In the genomic region with DNA sequence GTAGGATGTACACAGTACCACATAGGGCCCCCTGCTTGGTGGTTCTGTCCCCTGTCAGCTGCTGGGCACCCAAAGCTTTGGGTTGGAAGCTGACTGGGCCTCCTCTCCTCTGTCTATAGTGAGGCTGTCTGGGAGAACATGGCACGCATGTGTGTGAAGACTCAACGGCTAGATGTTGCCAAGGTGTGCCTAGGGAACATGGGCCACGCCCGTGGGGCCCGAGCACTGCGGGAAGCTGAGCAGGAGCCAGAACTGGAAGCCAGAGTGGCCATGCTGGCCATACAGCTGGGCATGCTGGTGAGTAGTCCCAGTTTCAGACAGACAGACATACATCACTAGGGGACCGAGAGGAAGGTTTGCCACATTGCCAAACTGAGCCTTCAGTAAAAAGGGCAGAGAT, we compare ENCODE assay signal across 32 mouse cellular contexts. TPM values are rescaled to one million over a fixed set of nuclear protein-coding genes. Genes with fewer than 3 reads are reported as not detected.
DNase-seq lines count a peak whose midpoint lies in the region; ATAC-seq and TF ChIP-seq lines count a peak whose summit lies in the region.
"Had no signal": no experiment of that assay in that cellular context is flagged by ENCODE, and none has a peak within 500 bp of the region (broad histone marks: within the 10 kb centered on the region; RNA-seq: fewer than 3 reads in every experiment).

No protein-coding gene starts in this region.

- DNase-seq in spleen, postnatal 10 days (ENCODE audit: low spot score in 2 of 2), result peak; percentile 47 to 51
- no peak for DNase-seq in spleen, postnatal 14 days (ENCODE audit: low spot score in 2 of 2)
- DNase-seq in liver, embryonic 13.5 days, result no peak
- DNase-seq in stomach, postnatal 0 days (ENCODE audit: low spot score), result peak; percentile 45
- no peak for DNase-seq in right cerebral cortex, postnatal 10 days (ENCODE audit: low spot score in 2 of 2)
- DNase-seq: adrenal gland, postnatal 14 days; cerebellum, adult 2 months; cerebellum, postnatal 25 days; gastrocnemius, postnatal 36 days; heart, adult 18-20 months; kidney, adult 11 months; kidney, postnatal 25 days; lung, adult 2 months; lung, postnatal 10 days; midbrain, embryonic 14.5 days; retina, postnatal 1 day; right cerebral cortex, postnatal 25 days; thymus, postnatal 14 days had no signal

- 44% methylated on average over 7 of the region's 7 CpGs for WGBS in liver, embryonic 13.5 days (ENCODE audit: insufficient replicate concordance)
- WGBS in stomach, postnatal 0 days, result 71% methylated on average over 7 of the region's 7 CpGs
- WGBS in hindbrain, embryonic 16.5 days, result 93% methylated on average over 7 of the region's 7 CpGs

- ATAC-seq in erythroid progenitor cell, adult 5-6 weeks (replicated peaks; ENCODE audit: low FRiP score, poor library complexity, severe bottlenecking), result peak; percentile 62
- peak; percentile 53 for ATAC-seq in liver, embryonic 13.5 days (ENCODE audit: low read depth)
- no peak for ATAC-seq in stomach, postnatal 0 days (ENCODE audit: low FRiP score, low TSS enrichment)
- no peak for ATAC-seq in hindbrain, embryonic 16.5 days
- ATAC-seq: CD4-positive, CD25-positive, alpha-beta regulatory T cell, adult 4 months; forebrain, embryonic 13.5 days; inflammation-experienced regulatory T-cells, adult 6 months had no signal

- H3K9me3 ChIP-seq in liver, embryonic 13.5 days (replicated peaks), result no peaks in the 10 kb centered on the region
- no peaks in the 10 kb centered on the region for H3K9me3 ChIP-seq in stomach, postnatal 0 days (ENCODE audit: control insufficient read depth, low read length)
- no peaks in the 10 kb centered on the region for H3K9me3 ChIP-seq in hindbrain, embryonic 16.5 days (ENCODE audit: control insufficient read depth, low read length)
- H3K9me3 ChIP-seq: embryonic facial prominence, embryonic 12.5 days; forebrain, embryonic 13.5 days; heart, embryonic 12.5 days; limb, embryonic 13.5 days; neural tube, embryonic 15.5 days had no signal

- peak overlapping the region; percentile 79 for H3K4me2 ChIP-seq in liver, embryonic 13.5 days
- no peak overlapping the region for H3K4me2 ChIP-seq in stomach, postnatal 0 days (replicated peaks; ENCODE audit: low read depth)
- no peak overlapping the region for H3K4me2 ChIP-seq in hindbrain, embryonic 16.5 days (ENCODE audit: low read length)
- H3K4me2 ChIP-seq: embryonic facial prominence, embryonic 12.5 days; forebrain, embryonic 13.5 days; heart, embryonic 12.5 days; hindbrain, embryonic 14.5 days; limb, embryonic 13.5 days; neural tube, embryonic 15.5 days had no signal

- no peak for TF ChIP-seq EP300 in stomach, postnatal 0 days (optimal IDR thresholded peaks at IDR 0.05)

- no peak for TF ChIP-seq CTCF in stomach, postnatal 0 days (IDR thresholded peaks at IDR 0.05; ENCODE audit: low read depth)

- peaks cover 18% of the 10 kb centered on the region for H3K36me3 ChIP-seq in liver, embryonic 13.5 days
- H3K36me3 ChIP-seq in stomach, postnatal 0 days (ENCODE audit: control insufficient read depth, insufficient read depth, low read length), result 0 out of 2 replicates have a peak, but pooled peaks cover 3% of the 10 kb centered on the region
- peaks cover 9% of the 10 kb centered on the region for H3K36me3 ChIP-seq in hindbrain, embryonic 16.5 days (ENCODE audit: control insufficient read depth, insufficient read depth, low read length)

- H3K27me3 ChIP-seq in liver, embryonic 13.5 days, result no peaks in the 10 kb centered on the region
- no peaks in the 10 kb centered on the region for H3K27me3 ChIP-seq in stomach, postnatal 0 days (ENCODE audit: control insufficient read depth, insufficient read depth, low read length)
- no peaks in the 10 kb centered on the region for H3K27me3 ChIP-seq in hindbrain, embryonic 16.5 days (replicated peaks; ENCODE audit: control insufficient read depth, insufficient read depth, low read length)
- H3K27me3 ChIP-seq: embryonic facial prominence, embryonic 12.5 days; forebrain, embryonic 13.5 days; heart, embryonic 12.5 days; limb, embryonic 13.5 days; neural tube, embryonic 15.5 days had no signal

- peak overlapping the region; percentile 40 for H3K4me3 ChIP-seq in liver, embryonic 13.5 days (replicated peaks)
- H3K4me3 ChIP-seq in stomach, postnatal 0 days (ENCODE audit: low read depth, low read length), result no peak overlapping the region
- H3K4me3 ChIP-seq in hindbrain, embryonic 16.5 days (ENCODE audit: low read length), result no peak overlapping the region
- H3K4me3 ChIP-seq: embryonic facial prominence, embryonic 12.5 days; forebrain, embryonic 13.5 days; heart, embryonic 12.5 days; limb, embryonic 13.5 days; neural tube, embryonic 15.5 days had no signal

- peaks cover 86% of the 10 kb centered on the region for H3K4me1 ChIP-seq in liver, embryonic 13.5 days (replicated peaks)
- peaks cover 9% of the 10 kb centered on the region; the same call in 1 of the 2 replicates for H3K4me1 ChIP-seq in stomach, postnatal 0 days (replicated peaks; ENCODE audit: control insufficient read depth, insufficient read depth)
- no peaks in the 10 kb centered on the region for H3K4me1 ChIP-seq in hindbrain, embryonic 16.5 days (ENCODE audit: control insufficient read depth, insufficient read depth, low read depth, low read length)
- H3K4me1 ChIP-seq: forebrain, embryonic 13.5 days; neural tube, embryonic 15.5 days had no signal

- H3K27ac ChIP-seq in liver, embryonic 13.5 days, result peak overlapping the region; percentile 99
- no peak overlapping the region for H3K27ac ChIP-seq in stomach, postnatal 0 days (replicated peaks)
- no peak overlapping the region for H3K27ac ChIP-seq in hindbrain, embryonic 16.5 days (ENCODE audit: low read depth, low read length)
- H3K27ac ChIP-seq: embryonic facial prominence, embryonic 12.5 days; forebrain, embryonic 13.5 days; hindbrain, embryonic 14.5 days; limb, embryonic 13.5 days; neural tube, embryonic 15.5 days had no signal

- H3K9ac ChIP-seq in liver, embryonic 13.5 days, result peak overlapping the region; percentile 87
- no peak overlapping the region for H3K9ac ChIP-seq in stomach, postnatal 0 days (ENCODE audit: low read length)
- no peak overlapping the region for H3K9ac ChIP-seq in hindbrain, embryonic 16.5 days (ENCODE audit: low read depth, low read length)
- H3K9ac ChIP-seq: embryonic facial prominence, embryonic 12.5 days; forebrain, embryonic 13.5 days; heart, embryonic 12.5 days; hindbrain, embryonic 14.5 days; limb, embryonic 13.5 days; neural tube, embryonic 15.5 days had no signal

RNA-seq across cellular contexts. Expression of a gene that starts 3.3 kb away (rescaled TPM):
- total RNA-seq in erythroid progenitor cell, adult 5-6 weeks (2015; ENCODE audit: low replicate concordance), result not detected in 2 replicates
- not detected in 2 replicates for total RNA-seq in erythroid progenitor cell, adult 5-6 weeks (2017; ENCODE audit: low replicate concordance)
- polyA plus RNA-seq in liver, embryonic 13.5 days (2015; fragmentation: Nextera tagmentation; extraction: Ambion mirVana), result 5.2 and 5.6 TPM in 2 replicates
- polyA plus RNA-seq in stomach, postnatal 0 days (2015; fragmentation: Nextera tagmentation; extraction: Ambion mirVana), result 16.8 and 19.0 TPM in 2 replicates
- polyA plus RNA-seq in hindbrain, embryonic 16.5 days (2015; fragmentation: Nextera tagmentation; extraction: Ambion mirVana), result 13.8 and 14.1 TPM in 2 replicates
- total RNA-seq: hematopoietic stem cell, adult 5-6 weeks; monocyte, adult 5-6 weeks had no signal

RNA-seq across cellular contexts. Expression of a gene that starts 29.0 kb away (rescaled TPM):
- total RNA-seq in erythroid progenitor cell, adult 5-6 weeks (2015; ENCODE audit: low replicate concordance), result 3.2 and 5.0 TPM in 2 replicates
- total RNA-seq in erythroid progenitor cell, adult 5-6 weeks (2017; ENCODE audit: low replicate concordance), result 10.5 and 42.6 TPM in 2 replicates
- polyA plus RNA-seq in liver, embryonic 13.5 days (2015; fragmentation: Nextera tagmentation; extraction: Ambion mirVana), result 16.3 and 18.2 TPM in 2 replicates
- 12.2 and 13.7 TPM in 2 replicates for polyA plus RNA-seq in stomach, postnatal 0 days (2015; fragmentation: Nextera tagmentation; extraction: Ambion mirVana)
- 54.6 and 60.8 TPM in 2 replicates for polyA plus RNA-seq in hindbrain, embryonic 16.5 days (2015; fragmentation: Nextera tagmentation; extraction: Ambion mirVana)

RNA-seq across cellular contexts. Expression of a gene that starts 33.8 kb away (rescaled TPM):
- not detected in 2 replicates for total RNA-seq in erythroid progenitor cell, adult 5-6 weeks (2015; ENCODE audit: low replicate concordance)
- total RNA-seq in erythroid progenitor cell, adult 5-6 weeks (2017; ENCODE audit: low replicate concordance), result not detected in 2 replicates
- polyA plus RNA-seq in liver, embryonic 13.5 days (2015; fragmentation: Nextera tagmentation; extraction: Ambion mirVana), result 0.09 TPM in 1 of 2 replicates, not detected in the other
- 0.30 and 0.33 TPM in 2 replicates for polyA plus RNA-seq in stomach, postnatal 0 days (2015; fragmentation: Nextera tagmentation; extraction: Ambion mirVana)
- 0.49 TPM in 1 of 2 replicates, not detected in the other for polyA plus RNA-seq in hindbrain, embryonic 16.5 days (2015; fragmentation: Nextera tagmentation; extraction: Ambion mirVana)
- total RNA-seq: adrenal gland, postnatal 14 days; monocyte, adult 5-6 weeks had no signal
- polyA plus RNA-seq: CD4-positive, CD25-positive, alpha-beta regulatory T cell, adult 4 months; cerebellum, adult 2 months; forebrain, embryonic 13.5 days; hindbrain, embryonic 14.5 days; inflammation-experienced regulatory T-cells, adult 6 months; kidney, embryonic 14.5 days; lung, adult 2 months; midbrain, embryonic 14.5 days; urinary bladder, adult 2 months had no signal

RNA-seq across cellular contexts. Expression of a gene that starts 46.5 kb away (rescaled TPM):
- total RNA-seq in erythroid progenitor cell, adult 5-6 weeks (2015; ENCODE audit: low replicate concordance), result 17.3 and 23.1 TPM in 2 replicates
- total RNA-seq in erythroid progenitor cell, adult 5-6 weeks (2017; ENCODE audit: low replicate concordance), result 20.0 and 22.6 TPM in 2 replicates
- polyA plus RNA-seq in liver, embryonic 13.5 days (2015; fragmentation: Nextera tagmentation; extraction: Ambion mirVana), result 9.1 and 12.8 TPM in 2 replicates
- 10.5 and 11.5 TPM in 2 replicates for polyA plus RNA-seq in stomach, postnatal 0 days (2015; fragmentation: Nextera tagmentation; extraction: Ambion mirVana)
- 28.9 and 34.3 TPM in 2 replicates for polyA plus RNA-seq in hindbrain, embryonic 16.5 days (2015; fragmentation: Nextera tagmentation; extraction: Ambion mirVana)

Comparison
In these comparisons a context has a peak if more than half of its experiments do, and no peak if none do; other contexts are left out.
1. DNase-seq: peak in spleen, postnatal 10 days (2 of 2) and stomach, postnatal 0 days (single experiment); none in spleen, postnatal 14 days (0 of 2), liver, embryonic 13.5 days (single experiment) and right cerebral cortex, postnatal 10 days (0 of 2).
2. ATAC-seq: peak in erythroid progenitor cell, adult 5-6 weeks (single experiment) and liver, embryonic 13.5 days (single experiment); none in stomach, postnatal 0 days (single experiment) and hindbrain, embryonic 16.5 days (single experiment).